Mouse (Mus musculus): ENCODE data around the gene Crabp2.

DNA sequence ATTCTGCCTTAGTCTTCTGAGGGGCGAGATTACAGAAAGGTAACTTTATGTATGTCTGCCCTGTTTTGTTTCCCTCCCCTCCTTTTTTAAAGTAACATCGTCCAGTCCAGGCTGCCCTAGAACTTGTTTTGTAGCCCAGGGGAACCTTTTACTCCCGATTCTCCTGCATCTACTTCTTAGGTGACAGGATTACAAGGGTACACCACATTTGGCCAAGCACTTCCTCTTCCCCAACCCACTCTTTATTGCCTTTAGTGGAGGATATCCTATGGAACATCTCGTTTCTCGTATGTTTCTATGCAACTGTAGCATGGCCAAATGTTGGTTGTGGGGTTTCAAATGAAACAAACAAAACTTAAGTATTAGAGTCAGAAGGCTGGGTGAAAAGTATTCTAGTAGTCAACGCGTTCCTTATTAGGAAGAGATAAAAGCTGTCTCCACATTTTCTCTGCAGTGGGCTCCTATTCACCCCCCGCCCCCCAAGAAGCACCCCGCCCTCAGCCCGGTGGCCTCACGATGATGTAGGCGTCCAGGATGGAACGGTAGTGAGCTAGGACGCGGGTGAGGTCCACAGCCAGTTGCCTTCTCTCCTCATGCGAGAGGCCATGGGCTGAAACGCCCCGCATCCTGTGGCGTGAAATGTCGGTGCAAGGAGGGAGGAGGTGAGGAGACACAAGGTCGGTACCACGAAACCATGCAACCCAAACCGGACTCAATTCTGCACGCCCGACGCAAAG is 19.0 kb upstream of the Crabp2 start:
- no peak for TF ChIP-seq POLR2A (IDR thresholded peaks at IDR 0.05; ENCODE audit: low read depth, low read length)
- no peak for TF ChIP-seq CTCF (conservative IDR thresholded peaks at IDR 0.05; ENCODE audit: insufficient read depth, insufficient read length, low read depth, low read length)

All from kidney, adult 2 months (tissue).